Mouse (Mus musculus) spleen, postnatal 0 days (tissue): Measurements from ENCODE around the gene Gm21885. TPM values are rescaled to one million over a fixed set of nuclear protein-coding genes. Genes with fewer than 3 reads are reported as not detected.

ENCODE experiments used
- polyA plus RNA-seq: library from polyadenylated mRNA; unstranded; fragments of >200 nt; fragmentation: Nextera tagmentation; extraction: Ambion mirVana; gene quantifications from 2 replicates; pipeline ENCODE4 v1.2.1, GENCODE M21; 2015

Gm21885 gene
- not detected in 2 replicates for polyA plus RNA-seq

DNA sequence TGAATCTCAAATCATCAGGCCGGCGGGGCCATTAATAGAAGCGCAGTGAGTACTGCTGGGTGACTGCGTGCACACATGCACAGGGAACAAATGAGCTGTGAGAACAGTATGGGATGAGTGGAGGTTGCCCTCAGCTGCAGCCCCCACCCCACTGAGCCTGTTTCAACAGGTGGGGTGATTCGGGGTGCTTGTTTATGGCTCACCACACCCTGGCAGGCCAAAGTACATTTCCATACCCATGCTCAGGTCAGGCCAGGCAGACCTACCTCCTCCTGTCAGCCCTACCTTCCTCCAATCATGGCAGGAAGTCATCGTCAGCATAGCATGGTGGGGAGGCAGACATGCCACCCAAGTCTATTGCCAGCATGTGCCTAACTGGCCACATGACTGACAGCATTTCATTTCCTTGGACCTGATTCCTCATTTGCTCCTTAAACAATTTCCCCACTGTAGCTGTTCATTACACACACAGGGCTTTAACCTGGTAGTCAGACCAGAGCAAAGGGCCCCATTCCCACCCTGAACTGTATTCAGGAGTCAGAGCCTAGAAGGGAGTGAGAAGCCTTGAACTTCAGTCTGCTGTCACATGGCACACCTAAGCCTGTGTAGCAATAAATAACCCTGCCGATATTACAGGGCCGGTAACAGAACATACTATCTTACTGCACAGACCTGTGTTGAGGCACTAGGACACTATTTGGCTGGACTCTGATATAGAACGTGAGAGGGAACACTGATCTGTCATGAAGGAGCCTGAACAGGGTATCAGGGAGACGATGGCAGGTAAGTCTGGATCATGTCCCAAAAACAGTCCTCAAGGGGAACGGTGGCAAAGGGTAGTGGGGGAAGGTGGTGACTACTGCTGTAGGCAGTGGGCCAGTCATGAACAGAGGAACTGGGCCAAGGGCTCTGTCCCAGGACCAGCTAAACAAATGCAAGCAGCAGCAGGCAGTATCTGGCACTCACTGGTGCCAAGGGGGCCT, at the start of gene Gm21885:
Gm21885 (plus strand) TSS at position 675 of the 983 bp plus-strand sequence.

DNA sequence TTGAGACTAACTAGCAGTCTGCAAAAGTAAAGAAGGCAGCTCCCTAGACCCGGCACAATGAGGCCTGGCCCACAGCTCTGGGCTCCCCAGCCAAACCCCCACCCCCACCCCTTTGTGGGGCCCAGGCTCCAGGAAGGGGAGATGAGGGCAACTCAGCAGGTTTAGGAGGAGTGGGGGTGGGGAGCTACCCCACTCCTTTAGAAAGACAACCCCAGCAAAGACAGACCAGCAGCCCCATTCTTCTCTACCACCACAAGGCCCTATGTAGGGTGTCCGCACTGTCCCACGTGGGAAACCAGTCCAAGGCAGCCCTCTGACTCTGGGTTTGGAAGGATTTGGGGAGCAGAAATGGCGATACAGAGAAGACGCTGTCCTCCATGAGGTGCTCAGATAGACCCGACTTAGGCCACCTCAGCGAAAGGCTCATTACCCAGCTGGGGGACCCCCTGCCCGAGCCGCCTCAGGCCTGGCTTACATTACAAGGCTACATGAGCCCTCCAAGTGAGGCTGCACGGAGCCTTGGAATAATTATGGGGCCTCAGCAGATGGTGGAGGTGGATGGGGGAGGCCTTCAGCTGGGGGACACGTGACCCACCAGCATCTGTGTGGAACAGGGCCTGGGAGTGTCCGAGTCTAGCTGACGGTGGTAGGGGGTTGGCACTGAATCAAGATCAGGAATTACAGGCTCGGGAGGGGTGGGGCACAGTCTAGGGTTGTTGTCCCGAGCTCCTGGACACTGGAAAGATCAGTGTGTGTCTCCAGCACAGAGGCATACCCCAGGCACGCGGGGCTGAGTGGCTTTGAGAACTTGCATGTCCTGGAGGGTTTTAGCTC, 35.5 kb upstream of the Gm21885 start, which contains the start of gene Wfikkn2:
Wfikkn2 (minus strand) TSS at position 51 of the 834 bp plus-strand sequence.

GRCm38 (mm10) chr11:94321931-94322400, 40.3 kb downstream of the Gm21885 start, which contains the start of gene Luc7l3:
Gene Luc7l3 (minus strand): TSS chr11:94321988.

DNA sequence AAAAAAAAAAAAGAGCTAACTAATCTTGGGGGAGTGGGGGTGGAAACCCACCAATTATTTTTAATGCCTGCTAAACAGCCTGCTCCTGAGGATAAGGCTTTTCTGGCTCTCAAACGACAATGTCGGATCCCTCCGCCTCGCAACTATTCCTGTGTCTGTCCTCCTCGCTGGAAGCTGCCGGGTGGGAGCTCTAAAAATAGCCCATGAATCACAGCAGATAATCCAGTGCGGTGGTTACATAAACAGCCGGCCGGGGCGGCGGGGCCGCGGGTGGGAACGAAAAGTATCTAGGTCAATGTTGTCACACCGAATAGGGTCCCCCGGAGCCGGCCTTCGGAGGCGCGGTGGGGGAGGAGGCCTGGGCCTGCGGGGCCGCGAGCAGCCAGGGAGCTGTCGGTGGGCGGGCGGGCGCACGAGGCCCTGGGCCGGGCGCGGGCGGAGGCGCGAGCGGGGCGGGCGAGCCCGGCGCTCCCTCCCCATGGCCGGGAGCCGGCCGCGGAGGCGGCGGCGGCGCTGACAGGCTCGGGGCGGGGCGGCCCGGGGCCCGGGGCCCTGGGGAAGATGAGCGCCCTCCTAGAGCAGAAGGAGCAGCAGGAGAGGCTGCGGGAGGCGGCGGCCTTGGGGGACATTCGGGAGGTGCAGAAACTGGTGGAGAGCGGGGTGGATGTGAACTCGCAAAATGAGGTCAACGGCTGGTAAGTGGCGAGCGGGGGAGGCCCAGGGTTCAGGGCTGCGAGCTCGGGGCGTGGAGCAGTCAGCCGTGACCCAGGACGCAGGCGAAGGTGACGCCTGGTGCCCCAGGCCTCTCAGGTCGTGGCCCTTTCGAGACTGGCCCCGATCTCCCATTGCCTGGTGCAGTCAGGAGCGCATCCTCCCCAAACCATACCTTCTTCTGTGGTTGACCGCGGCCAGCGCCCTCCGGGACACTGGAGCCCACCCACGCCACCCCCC, 46.3 kb downstream of the Gm21885 start, which contains the start of gene Ankrd40:
Ankrd40 (plus strand) TSS at position 309 of the 951 bp plus-strand sequence.

Other genes starting within 250 kb of the Gm21885 start
- 8.4 and 10.2 TPM in 2 replicates for gene Tob1, start 70.4 kb upstream of the Gm21885 start, polyA plus RNA-seq
- gene Wfikkn2, start 35.9 kb upstream of the Gm21885 start, polyA plus RNA-seq = 0.67 and 0.92 TPM in 2 replicates
- gene Luc7l3, start 40.1 kb downstream of the Gm21885 start, polyA plus RNA-seq = 99.5 and 101 TPM in 2 replicates
- gene Ankrd40, start 46.1 kb downstream of the Gm21885 start, polyA plus RNA-seq = 7.6 and 8.7 TPM in 2 replicates
- 5.0 and 5.6 TPM in 2 replicates for gene Abcc3, start 111.1 kb downstream of the Gm21885 start, polyA plus RNA-seq
- gene Cacna1g, start 192.3 kb downstream of the Gm21885 start, polyA plus RNA-seq = 3.9 and 4.2 TPM in 2 replicates
- not detected in 2 replicates for gene Spata20, start 204.3 kb downstream of the Gm21885 start, polyA plus RNA-seq
- 0.46 and 1.1 TPM in 2 replicates for gene Epn3, start 218.1 kb downstream of the Gm21885 start, polyA plus RNA-seq
- gene Mycbpap, start 239.9 kb downstream of the Gm21885 start, polyA plus RNA-seq = 0.08 and 0.30 TPM in 2 replicates